Mouse (Mus musculus): ENCODE results near the gene Mpc1. TPM values are rescaled to one million over a fixed set of nuclear protein-coding genes. Genes with fewer than 3 reads are reported as not detected.

Gene Mpc1
- polyA plus RNA-seq (2016; fragmentation: Nextera tagmentation; extraction: Ambion mirVana) = 134 and 138 TPM in 2 replicates

DNA sequence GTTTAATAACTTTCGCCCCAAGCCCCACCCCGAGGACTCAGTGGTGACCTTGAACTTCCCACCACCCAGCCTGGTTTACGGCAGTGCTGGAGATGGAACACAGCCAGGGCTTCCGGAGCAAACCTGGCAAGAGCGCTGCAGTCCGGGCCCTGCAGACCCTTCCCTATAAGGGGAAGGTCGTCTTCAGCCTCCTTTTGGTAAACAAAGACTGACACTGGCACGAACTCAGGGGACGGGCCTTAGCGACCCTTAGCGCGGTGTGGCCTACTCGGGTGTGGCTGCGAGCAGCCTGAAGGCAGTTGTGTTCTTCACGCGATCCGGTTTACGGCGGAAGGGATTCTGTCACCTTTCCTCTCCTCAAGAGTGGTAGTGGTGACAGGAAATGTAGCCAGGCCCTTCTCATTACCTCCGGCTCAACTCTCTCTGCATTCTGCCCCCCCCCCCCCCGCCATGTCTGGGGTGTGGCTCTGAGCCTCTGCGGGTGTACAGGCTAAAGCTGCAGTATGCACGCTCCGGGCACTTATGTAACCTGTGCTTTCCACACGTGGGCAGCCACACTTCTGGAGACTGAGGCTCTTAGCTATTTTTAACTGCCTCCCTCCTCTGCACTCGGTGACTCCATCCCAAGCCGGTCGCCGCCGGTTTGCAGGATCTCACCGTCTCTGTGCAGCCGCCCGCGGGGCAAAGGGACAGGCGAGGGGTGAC, at the start of gene Mpc1:
Mpc1 (plus strand) TSS at position 84 of the 705 bp plus-strand sequence.
- Histone ChIP-seq H3K4me1 (peaks cover 16% of the 10 kb centered on the region), H3K9me3 (replicated peaks) (no peaks in the 10 kb centered on the region), H3K4me2 (replicated peaks) (peak within 1 kb of the TSS; percentile 100), H3K4me3 (peak within 1 kb of the TSS; percentile 87), H3K9ac (peak within 1 kb of the TSS; percentile 85), H3K27me3 (peaks cover 8% of the 10 kb centered on the region), H3K27ac (peak within 1 kb of the TSS; percentile 91), H3K36me3 (no peaks in the 10 kb centered on the region)
- ATAC-seq (ENCODE audit: low FRiP score) = no peak; the same call in 1 of the 2 replicates
- WGBS = 2% methylated on average over 33 of the region's 35 CpGs

DNA sequence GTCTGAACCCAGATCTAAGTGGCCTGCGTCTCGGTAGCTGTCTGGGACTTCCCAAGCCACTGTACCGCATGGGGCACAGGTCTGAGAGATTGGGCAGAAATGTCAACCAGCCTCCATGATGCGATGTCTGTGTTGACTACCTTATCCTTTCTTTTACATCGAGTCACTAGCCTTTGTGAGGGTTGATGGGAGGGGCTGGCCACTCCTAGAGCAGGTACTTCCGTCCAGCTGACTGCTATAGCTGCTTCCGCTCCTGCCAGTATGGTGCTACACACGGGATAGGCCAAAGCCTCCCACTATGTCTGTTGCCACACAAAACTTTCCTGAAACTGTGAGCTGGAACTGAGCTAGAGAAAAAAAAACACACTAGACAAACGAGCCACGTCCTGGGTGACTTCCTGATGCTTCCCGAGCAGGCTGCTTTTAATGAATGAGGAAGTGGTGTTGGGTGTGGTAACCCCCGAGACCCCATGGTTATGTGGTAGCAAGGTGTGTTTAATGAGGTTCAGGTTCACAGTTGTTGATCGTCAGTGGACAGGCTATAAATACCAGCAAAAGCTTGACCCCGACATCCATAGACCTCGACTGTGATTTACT, 49.0 kb upstream of the Mpc1 start:
- WGBS = 83% methylated on average over 15 of the region's 15 CpGs
- no peaks in the 10 kb centered on the region for H3K27me3 ChIP-seq

GRCm38 (mm10) chr17:8234537-8234936, 48.2 kb upstream of the Mpc1 start:
- H3K36me3 ChIP-seq = no peaks in the 10 kb centered on the region
- no peaks in the 10 kb centered on the region for H3K9me3 ChIP-seq (replicated peaks)
- H3K4me2 ChIP-seq (replicated peaks) = no peak overlapping the region
- no peak overlapping the region for H3K27ac ChIP-seq
- H3K9ac ChIP-seq = no peak overlapping the region
- H3K27me3 ChIP-seq = no peaks in the 10 kb centered on the region
- H3K4me3 ChIP-seq = no peak overlapping the region
- no peak for ATAC-seq (ENCODE audit: low FRiP score)
- WGBS = 86% methylated on average over 4 of the region's 4 CpGs
- H3K4me1 ChIP-seq = no peaks in the 10 kb centered on the region

More for the DNA sequence above, 49.0 kb upstream of the Mpc1 start:
- H3K9ac ChIP-seq = no peak overlapping the region
- no peak overlapping the region for H3K4me2 ChIP-seq (replicated peaks)
- ATAC-seq (ENCODE audit: low FRiP score) = no peak
- no peak overlapping the region for H3K4me3 ChIP-seq
- H3K36me3 ChIP-seq = no peaks in the 10 kb centered on the region
- no peaks in the 10 kb centered on the region for H3K9me3 ChIP-seq (replicated peaks)
- no peak overlapping the region for H3K27ac ChIP-seq
- no peaks in the 10 kb centered on the region for H3K4me1 ChIP-seq

DNA sequence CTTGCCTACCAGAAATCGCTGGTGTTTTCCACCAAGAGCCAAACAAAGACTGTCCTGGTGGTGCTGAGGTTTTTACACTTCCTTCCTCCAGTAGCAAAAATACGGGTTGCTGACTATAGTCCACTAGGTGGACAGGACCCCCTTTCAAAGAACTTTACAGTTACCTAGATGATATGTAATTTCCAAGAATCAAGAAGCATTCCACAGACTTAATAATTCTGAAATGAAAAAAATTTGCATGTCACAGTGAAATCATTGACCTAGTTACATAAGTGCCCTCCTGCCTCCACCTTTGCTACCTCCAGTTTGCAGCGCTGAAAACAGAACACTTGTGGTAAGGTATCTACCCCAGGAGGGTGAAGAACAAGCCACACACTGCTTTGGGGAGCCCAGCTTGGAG, 47.0 kb upstream of the Mpc1 start, which contains the start of gene Ccr6:
Ccr6 (plus strand) TSS at position 301 of the 400 bp plus-strand sequence.
- no peaks in the 10 kb centered on the region for H3K36me3 ChIP-seq
- WGBS = 87% methylated on average over 3 of the region's 3 CpGs
- no peaks in the 10 kb centered on the region for H3K4me1 ChIP-seq
- ATAC-seq (ENCODE audit: low FRiP score) = no peak
- H3K27me3 ChIP-seq = no peaks in the 10 kb centered on the region
- no peak within 1 kb of the TSS for H3K4me3 ChIP-seq
- H3K4me2 ChIP-seq (replicated peaks) = no peak within 1 kb of the TSS
- no peak within 1 kb of the TSS for H3K9ac ChIP-seq
- H3K9me3 ChIP-seq (replicated peaks) = no peaks in the 10 kb centered on the region
- no peak within 1 kb of the TSS for H3K27ac ChIP-seq

DNA sequence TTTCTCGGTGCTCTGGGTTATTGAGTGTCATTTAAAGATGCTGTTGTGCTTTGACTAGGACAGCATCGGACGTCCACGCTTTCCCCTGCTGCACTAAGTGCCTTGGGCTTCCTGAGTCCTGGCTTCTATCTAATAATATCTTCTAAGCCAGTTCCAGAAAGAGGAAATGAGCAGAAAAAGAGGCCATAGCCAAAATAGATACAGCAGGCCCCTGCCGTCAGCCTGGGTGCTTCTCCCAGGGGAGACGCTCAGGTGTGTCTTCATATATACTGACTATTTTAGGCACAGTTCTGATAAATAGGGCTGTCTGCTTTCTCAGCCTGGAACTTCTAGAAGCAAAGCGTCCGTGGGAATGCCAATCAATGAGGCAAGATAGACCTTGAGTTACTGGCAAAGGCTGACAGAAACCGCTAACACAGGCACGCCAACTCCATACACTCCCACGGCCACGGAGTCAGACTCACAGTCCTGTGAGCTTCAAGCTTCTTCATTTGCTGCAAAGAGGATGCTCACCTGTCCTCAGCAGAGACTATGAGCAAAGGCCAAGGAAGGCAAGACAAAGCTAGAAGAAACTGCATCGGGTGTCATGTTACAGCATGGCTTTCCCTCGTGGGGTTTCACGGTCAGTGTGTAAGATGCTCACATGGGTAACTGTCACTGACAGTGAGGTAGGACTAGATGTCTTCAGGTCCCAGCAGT, 44.5 kb upstream of the Mpc1 start:
- Histone ChIP-seq H3K36me3 (no peaks in the 10 kb centered on the region), H3K4me3 (no peak overlapping the region), H3K4me2 (replicated peaks) (no peak overlapping the region), H3K9me3 (replicated peaks) (no peaks in the 10 kb centered on the region), H3K27ac (no peak overlapping the region), H3K27me3 (no peaks in the 10 kb centered on the region), H3K9ac (no peak overlapping the region), H3K4me1 (no peaks in the 10 kb centered on the region)
- ATAC-seq (ENCODE audit: low FRiP score) = no peak
- 88% methylated on average over 15 of the region's 15 CpGs for WGBS

DNA sequence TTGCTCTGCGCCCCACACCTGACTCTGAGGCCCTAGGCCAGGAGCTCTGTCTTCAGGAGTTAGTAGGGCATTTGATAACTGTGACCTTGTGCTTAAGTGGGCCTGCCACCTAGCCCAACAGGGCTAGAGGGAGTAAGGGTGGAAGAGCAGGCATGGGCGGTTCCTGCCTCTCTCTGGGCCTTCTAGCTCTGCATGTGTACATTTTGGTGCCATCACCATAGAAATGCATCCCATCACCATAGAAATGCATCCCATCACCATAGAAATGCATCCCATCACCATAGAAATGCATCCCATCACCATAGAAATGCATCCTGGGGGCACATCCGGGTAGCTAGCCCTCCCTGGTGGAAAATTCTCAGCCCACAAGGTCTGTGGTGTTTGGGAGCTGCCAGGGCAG, 43.1 kb upstream of the Mpc1 start:
- WGBS = 83% methylated on average over 3 of the region's 3 CpGs
- Histone ChIP-seq H3K4me2 (replicated peaks) (no peak overlapping the region), H3K9ac (no peak overlapping the region), H3K36me3 (no peaks in the 10 kb centered on the region), H3K27me3 (no peaks in the 10 kb centered on the region), H3K4me3 (no peak overlapping the region), H3K9me3 (replicated peaks) (no peaks in the 10 kb centered on the region), H3K27ac (no peak overlapping the region), H3K4me1 (no peaks in the 10 kb centered on the region)
- ATAC-seq (ENCODE audit: low FRiP score) = no peak

- no peak overlapping the region for H3K9ac ChIP-seq
- H3K4me1 ChIP-seq = no peaks in the 10 kb centered on the region
- no peak for ATAC-seq (ENCODE audit: low FRiP score)
- WGBS = 66% methylated on average over 4 of the region's 4 CpGs
- no peaks in the 10 kb centered on the region for H3K36me3 ChIP-seq
- no peak overlapping the region for H3K27ac ChIP-seq
- H3K4me2 ChIP-seq (replicated peaks) = no peak overlapping the region
- no peak overlapping the region for H3K4me3 ChIP-seq
- H3K9me3 ChIP-seq (replicated peaks) = no peaks in the 10 kb centered on the region
- H3K27me3 ChIP-seq = no peaks in the 10 kb centered on the region
Measured at GRCm38 (mm10) chr17:8240517-8240916, 42.2 kb upstream of the Mpc1 start.

GRCm38 (mm10) chr17:8241645-8242044, 41.1 kb upstream of the Mpc1 start:
- WGBS = 74% methylated on average over 12 of the region's 12 CpGs
- Histone ChIP-seq H3K36me3 (no peaks in the 10 kb centered on the region), H3K4me3 (no peak overlapping the region), H3K4me2 (replicated peaks) (no peak overlapping the region), H3K27ac (no peak overlapping the region), H3K4me1 (no peaks in the 10 kb centered on the region), H3K9ac (no peak overlapping the region), H3K9me3 (replicated peaks) (no peaks in the 10 kb centered on the region), H3K27me3 (no peaks in the 10 kb centered on the region)
- ATAC-seq (ENCODE audit: low FRiP score) = no peak

DNA sequence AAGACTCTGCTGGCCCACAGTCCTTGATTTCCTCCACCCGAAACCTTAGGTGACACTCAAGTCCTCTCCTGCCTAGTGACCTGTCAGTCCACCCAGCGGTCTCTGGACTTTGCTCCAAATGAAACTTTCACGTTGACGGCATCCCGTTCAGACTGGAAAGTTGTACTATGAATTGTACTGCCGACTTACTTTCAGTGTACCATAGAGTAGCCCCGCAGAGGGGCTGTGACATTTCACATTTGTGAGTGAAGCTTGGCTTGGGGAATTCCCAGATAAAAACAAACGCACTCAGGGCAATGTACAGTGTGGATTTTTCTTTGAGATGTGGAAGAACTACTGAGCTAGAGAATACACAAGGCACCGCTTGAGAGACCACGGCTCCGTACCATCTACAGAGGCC, 40.5 kb upstream of the Mpc1 start:
- no peak overlapping the region for H3K4me2 ChIP-seq (replicated peaks)

DNA sequence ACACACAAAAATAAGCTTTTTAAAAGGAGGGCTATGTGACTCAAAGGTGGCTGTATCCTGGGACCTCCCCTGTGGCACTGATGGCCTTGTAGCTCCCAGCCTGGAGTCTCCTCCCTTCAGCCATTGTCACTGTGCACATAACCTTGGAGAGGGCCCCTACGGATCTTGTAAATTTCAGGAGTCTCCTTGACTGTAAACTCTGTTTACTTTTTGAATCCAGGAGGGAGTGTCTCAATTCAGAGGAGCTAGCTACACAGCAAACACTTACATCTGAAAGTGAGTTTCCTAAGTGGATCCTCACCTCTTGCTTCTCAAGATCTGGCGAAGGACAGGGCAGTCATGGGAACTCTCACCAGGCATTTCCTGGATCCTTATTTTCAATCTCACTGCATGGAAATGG, 38.6 kb upstream of the Mpc1 start:
- Histone ChIP-seq H3K4me1 (no peaks in the 10 kb centered on the region), H3K27ac (no peak overlapping the region), H3K9ac (no peak overlapping the region), H3K4me2 (replicated peaks) (no peak overlapping the region), H3K27me3 (no peaks in the 10 kb centered on the region), H3K9me3 (replicated peaks) (no peaks in the 10 kb centered on the region), H3K36me3 (no peaks in the 10 kb centered on the region), H3K4me3 (no peak overlapping the region)
- WGBS = 91% methylated on average over 2 of the region's 2 CpGs
- ATAC-seq (ENCODE audit: low FRiP score) = no peak

More for the DNA sequence above, 40.5 kb upstream of the Mpc1 start:
- 90% methylated on average over 11 of the region's 11 CpGs for WGBS
- no peak for ATAC-seq (ENCODE audit: low FRiP score)
- H3K4me1 ChIP-seq = no peaks in the 10 kb centered on the region
- no peaks in the 10 kb centered on the region for H3K9me3 ChIP-seq (replicated peaks)
- H3K36me3 ChIP-seq = no peaks in the 10 kb centered on the region
- no peak overlapping the region for H3K4me3 ChIP-seq
- no peak overlapping the region for H3K27ac ChIP-seq
- H3K9ac ChIP-seq = no peak overlapping the region
- H3K27me3 ChIP-seq = no peaks in the 10 kb centered on the region

GRCm38 (mm10) chr17:8246102-8246754, 36.5 kb upstream of the Mpc1 start:
- no peaks in the 10 kb centered on the region for H3K9me3 ChIP-seq (replicated peaks)
- no peaks in the 10 kb centered on the region for H3K27me3 ChIP-seq
- ATAC-seq (ENCODE audit: low FRiP score) = no peak
- H3K4me3 ChIP-seq = no peak overlapping the region
- no peaks in the 10 kb centered on the region for H3K4me1 ChIP-seq
- H3K36me3 ChIP-seq = no peaks in the 10 kb centered on the region
- no peak overlapping the region for H3K9ac ChIP-seq
- WGBS = 83% methylated on average over 4 of the region's 4 CpGs
- H3K27ac ChIP-seq = no peak overlapping the region
- H3K4me2 ChIP-seq (replicated peaks) = no peak overlapping the region

DNA sequence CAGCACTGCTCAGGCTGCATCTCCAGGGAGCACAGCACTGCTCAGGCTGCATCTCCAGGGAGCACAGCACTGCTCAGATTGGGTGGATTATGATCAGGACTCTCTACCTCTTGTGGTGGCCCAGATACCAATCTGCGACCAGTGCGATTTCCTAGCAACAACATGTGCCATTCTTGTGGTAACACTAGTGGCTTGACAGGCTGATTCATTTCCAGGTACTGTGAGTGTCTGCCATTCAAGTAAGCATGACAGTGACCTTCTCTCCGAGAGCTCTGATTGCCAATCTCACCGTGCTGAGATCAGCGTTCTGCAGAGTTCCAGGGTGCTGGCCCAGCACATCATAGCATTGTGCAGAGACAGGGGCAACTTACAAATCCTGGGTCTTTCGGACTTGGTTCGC, 31.0 kb upstream of the Mpc1 start:
- Histone ChIP-seq H3K4me2 (replicated peaks) (no peak overlapping the region), H3K27me3 (no peaks in the 10 kb centered on the region), H3K4me3 (no peak overlapping the region), H3K27ac (no peak overlapping the region), H3K4me1 (no peaks in the 10 kb centered on the region), H3K9ac (no peak overlapping the region), H3K9me3 (replicated peaks) (no peaks in the 10 kb centered on the region), H3K36me3 (no peaks in the 10 kb centered on the region)
- 90% methylated on average over 7 of the region's 7 CpGs for WGBS
- ATAC-seq (ENCODE audit: low FRiP score) = no peak

Data from hindbrain, embryonic 12.5 days (tissue).